Mouse (Mus musculus): ENCODE data around the gene Zkscan3.

GRCm38 (mm10) chr13:21407341-21407740, 4.8 kb upstream of the Zkscan3 start:
- no peak for TF ChIP-seq GATA1 (IDR thresholded peaks at IDR 0.05; ENCODE audit: low read length)
- no peak for TF ChIP-seq TAL1 (IDR thresholded peaks at IDR 0.05; ENCODE audit: low read length)
